Mouse (Mus musculus) bone marrow macrophage, adult 2 months (primary cell): ENCODE measurements around the gene D6Ertd527e.

Source experiments
- CTCF ChIP-seq: IDR thresholded peaks from 2 replicates; pipeline ENCODE4 v1.5.1; 2012; ENCODE audit warnings: low read depth, mild to moderate bottlenecking, low read length, moderate library complexity
- POLR2A ChIP-seq: IDR thresholded peaks from 2 replicates; pipeline ENCODE4 v1.6.1; 2012; ENCODE audit warnings: mild to moderate bottlenecking, low read depth, low read length, borderline replicate concordance

- TF ChIP-seq POLR2A = no peak
- no peak for TF ChIP-seq CTCF
Observed at GRCm38 (mm10) chr6:87138479-87138878, 33.9 kb downstream of the D6Ertd527e start.
